Mouse (Mus musculus) left cerebral cortex, postnatal 36 days (tissue): Measurements from ENCODE around the gene Arhgap23. TPM values are rescaled to one million over a fixed set of nuclear protein-coding genes. Genes with fewer than 3 reads are reported as not detected.

Experiments
- DNase-seq, 2 experiments: peaks; one replicate each; pipeline ENCODE4 v3.0.0; 2021 to 2022; ENCODE audit warnings: low spot score in 2 of 2, mixed read lengths in 1 of 2
- intact Hi-C: fragments of 180-260 bp; cut with DNase I; formaldehyde crosslinking; loops from one replicate; pipeline ENCODE4 v1.15.1; 2025
- total RNA-seq, 2 experiments: library from RNA; stranded (reverse); gene quantifications; 2 replicates each; pipeline ENCODE4 v1.2.3; 2021

Gene Arhgap23
- total RNA-seq, 2 experiments from 2014 or later: 68.0 to 74.4 TPM

GRCm38 (mm10) chr11:97521741-97522474, 106.6 kb downstream of the Arhgap23 start:
- no peak for DNase-seq

GRCm38 (mm10) chr11:97523107-97523506, 107.8 kb downstream of the Arhgap23 start:
- DNase-seq: no peak
- intact Hi-C loops: no loop called here

More at GRCm38 (mm10) chr11:97521741-97522474, 106.6 kb downstream of the Arhgap23 start:
- intact Hi-C loops: no loop called here

DNA sequence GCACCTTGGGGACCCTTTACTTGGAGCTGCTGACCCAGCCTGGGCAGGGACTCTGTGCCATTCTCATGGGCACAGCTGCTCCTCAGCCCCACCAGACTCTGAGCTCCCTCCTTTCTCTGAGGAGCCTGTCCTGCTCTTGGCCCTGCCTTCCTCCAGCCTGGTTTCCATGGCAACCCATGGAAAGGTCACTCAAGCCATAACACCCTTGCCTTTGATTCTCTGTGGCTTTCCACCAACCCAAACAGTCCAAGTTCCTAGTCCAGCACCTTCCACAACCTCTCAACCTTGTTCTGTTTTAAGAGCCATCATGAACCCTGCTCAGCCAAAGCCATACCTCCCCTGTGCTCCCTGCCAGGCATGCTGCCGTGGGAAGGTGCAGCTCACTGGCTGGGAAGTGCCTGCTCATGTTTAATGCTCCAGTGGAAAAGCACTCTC, 108.5 kb downstream of the Arhgap23 start:
- no peak for DNase-seq

GRCm38 (mm10) chr11:97524306-97524705, 109.0 kb downstream of the Arhgap23 start:
- intact Hi-C loops: no loop called here
- no peak for DNase-seq

More for the DNA sequence above, 108.5 kb downstream of the Arhgap23 start:
- intact Hi-C loops: no loop called here

- intact Hi-C loops: no loop called here
- no peak for DNase-seq
Observed at GRCm38 (mm10) chr11:97525313-97525712, 110.0 kb downstream of the Arhgap23 start.

DNA sequence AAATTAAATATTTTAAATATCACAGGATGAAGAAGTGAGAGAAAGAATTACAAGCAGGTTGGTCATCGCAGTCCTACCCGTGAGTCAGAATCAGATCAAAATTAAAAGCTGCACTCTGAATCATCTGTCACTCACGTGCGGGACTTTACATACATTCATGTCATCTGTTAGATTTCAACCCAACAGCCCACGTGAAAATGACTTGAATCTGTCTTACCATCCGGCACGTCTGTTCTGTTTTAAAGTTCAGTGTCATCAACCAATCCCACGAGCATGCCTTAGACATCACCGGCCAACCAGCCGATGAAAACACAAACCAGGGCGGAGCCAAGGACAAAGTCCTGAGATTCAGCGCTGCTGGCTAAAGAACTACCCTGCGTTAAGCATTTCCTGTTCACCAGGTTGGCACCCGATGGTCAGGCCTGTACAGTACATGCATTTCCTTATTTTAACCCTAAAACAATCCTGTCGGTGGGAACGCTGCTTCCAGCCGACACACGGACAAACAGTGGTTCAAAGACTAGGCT, 113.0 kb downstream of the Arhgap23 start:
- intact Hi-C loops: no loop called here

GRCm38 (mm10) chr11:97530069-97530468, 114.7 kb downstream of the Arhgap23 start:
- intact Hi-C loops: no loop called here
- no peak for DNase-seq

More for the DNA sequence above, 113.0 kb downstream of the Arhgap23 start:
- no peak for DNase-seq

DNA sequence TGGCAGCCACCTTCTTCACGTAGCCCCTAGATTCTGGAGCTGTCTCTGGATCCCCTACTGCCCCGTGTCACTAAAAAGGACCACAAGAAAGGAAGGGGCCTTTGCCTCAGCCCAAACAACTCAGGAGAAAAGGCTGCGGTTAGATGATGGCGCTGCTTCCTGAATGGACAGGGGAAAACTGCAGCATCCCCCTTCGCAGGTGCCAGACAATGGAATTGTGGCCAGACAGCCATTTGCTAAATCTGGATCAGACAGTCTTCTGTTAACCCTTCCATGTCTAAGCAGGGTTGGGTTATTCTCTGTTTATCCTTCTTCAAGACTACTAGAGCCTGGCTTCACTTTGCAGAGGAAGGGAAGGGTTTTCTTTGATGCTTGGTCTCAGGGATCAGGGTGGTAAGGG, 115.6 kb downstream of the Arhgap23 start:
- no peak for DNase-seq
- intact Hi-C loops: loop anchor here (1.0 kb wide), 1 partner anchor 91 kb away; no protein-coding TSS in a partner anchor

GRCm38 (mm10) chr11:97531381-97532260, 116.3 kb downstream of the Arhgap23 start:
- peak; percentile 91 to 93 for DNase-seq
- intact Hi-C loops: loop anchor here (1.0 to 2.0 kb wide), 2 partner anchors 43 to 91 kb away; no protein-coding TSS in a partner anchor

GRCm38 (mm10) chr11:97532354-97532753, 117.0 kb downstream of the Arhgap23 start:
- intact Hi-C loops: loop anchor here (2.0 kb wide), 1 partner anchor 42 kb away; no protein-coding TSS in a partner anchor
- DNase-seq: no peak

- intact Hi-C loops: loop anchor here (2.0 kb wide), 1 partner anchor 42 kb away; no protein-coding TSS in a partner anchor
- no peak for DNase-seq
Observed at GRCm38 (mm10) chr11:97532950-97533582, 117.7 kb downstream of the Arhgap23 start.

DNA sequence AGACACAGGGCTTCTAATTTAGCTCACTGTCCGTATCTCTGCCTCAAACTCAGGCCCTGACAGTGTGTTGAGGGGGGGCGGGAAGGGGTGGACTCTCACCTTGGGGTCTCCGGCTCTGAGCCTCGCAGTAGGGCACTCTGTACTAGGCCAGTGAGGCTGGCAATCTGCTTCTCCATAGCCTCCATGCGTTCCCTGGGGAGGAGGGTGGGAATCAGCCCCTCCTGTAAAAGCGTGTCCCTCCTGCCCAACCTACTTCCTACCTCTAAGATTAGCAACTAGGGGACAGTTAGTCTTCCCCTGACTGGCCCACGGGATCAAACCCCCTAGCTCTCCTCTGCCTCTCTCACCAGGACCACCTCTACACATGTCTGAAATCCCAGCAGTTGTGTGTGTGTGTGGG, 118.3 kb downstream of the Arhgap23 start:
- no peak for DNase-seq

GRCm38 (mm10) chr11:97534442-97535307, 119.3 kb downstream of the Arhgap23 start:
- intact Hi-C loops: no loop called here
- DNase-seq: peak in 1 of 2 experiments; percentile 82

More for the DNA sequence above, 118.3 kb downstream of the Arhgap23 start:
- intact Hi-C loops: loop anchor here (2.0 kb wide), 1 partner anchor 41 kb away; no protein-coding TSS in a partner anchor

DNA sequence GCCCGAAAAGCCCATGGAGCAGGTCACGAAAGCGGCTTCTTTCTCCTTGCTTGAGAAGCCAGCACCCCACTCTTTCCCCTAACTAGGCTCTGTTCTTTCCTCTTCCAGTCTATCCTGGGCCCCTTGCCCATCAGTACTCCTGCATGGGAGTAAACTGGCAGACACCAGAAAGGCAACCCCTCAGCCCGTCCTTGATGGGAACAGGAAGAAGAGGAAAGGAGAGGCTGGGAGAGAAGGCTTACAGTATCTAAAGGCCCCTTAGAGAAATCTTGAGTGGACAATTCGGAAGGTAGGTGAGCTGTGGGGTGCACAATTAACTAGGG, 119.9 kb downstream of the Arhgap23 start:
- intact Hi-C loops: no loop called here
- peak in 1 of 2 experiments; percentile 71 for DNase-seq

- DNase-seq: no peak
- intact Hi-C loops: no loop called here
Observed at GRCm38 (mm10) chr11:97535660-97536059, 120.3 kb downstream of the Arhgap23 start.

GRCm38 (mm10) chr11:97536083-97536747, 120.9 kb downstream of the Arhgap23 start:
- no peak for DNase-seq
- intact Hi-C loops: no loop called here

DNA sequence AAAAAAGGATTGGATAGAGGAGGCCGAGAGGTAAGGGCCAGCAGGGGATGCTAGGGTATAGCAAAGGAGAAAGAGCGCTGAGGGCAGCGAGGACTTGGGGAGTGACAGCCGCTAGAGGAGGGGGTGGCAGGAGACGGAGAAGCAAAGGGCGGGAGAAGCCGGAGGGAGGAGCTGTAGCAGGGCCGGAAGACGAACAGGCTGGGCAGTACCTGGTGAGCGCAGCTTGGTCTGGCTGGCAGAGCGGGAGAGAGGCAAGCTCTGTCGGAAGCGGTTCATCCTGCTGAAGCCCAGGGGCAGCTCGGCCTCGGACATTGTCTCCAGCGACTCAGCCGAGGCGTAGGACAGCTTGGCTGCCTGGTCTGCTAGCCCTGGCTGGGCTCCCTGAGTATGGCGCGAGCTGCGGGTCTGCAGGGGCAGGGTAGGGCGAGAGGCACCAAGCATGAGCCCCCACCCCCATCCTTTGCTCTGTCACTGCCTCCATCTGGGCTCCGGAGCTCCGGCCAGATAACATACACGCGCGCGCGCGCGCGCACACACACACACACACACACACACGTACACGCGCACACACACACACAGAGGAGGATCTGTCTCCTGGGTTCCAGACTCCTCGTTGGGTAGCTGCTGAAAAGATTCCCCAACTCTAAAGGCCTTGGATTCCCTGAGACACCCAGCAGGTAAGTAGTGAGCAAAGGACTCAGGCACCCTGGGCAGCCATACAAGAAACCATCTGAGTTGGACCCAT, 121.7 kb downstream of the Arhgap23 start:
- intact Hi-C loops: no loop called here
- no peak for DNase-seq
